Mouse (Mus musculus) left cerebral cortex, adult 8-10 months (tissue): ENCODE measurements at regions not wholly inside any gene's neighbourhood (a gene's known extent, or its start where the extent isn't known, plus 50 kb on each side); places are given as distances from the start of the nearest gene placed in this dataset.
A peak's percentile ranks its signal among the peaks of the same experiment; 100 is the strongest.
"Not testable (repeated sequence)": the region's sequence is repeated elsewhere in the genome, so short reads cannot be mapped to it uniquely, and the experiment has no call there.

Experiments
- DNase-seq, 2 experiments: peaks; one replicate each; pipeline ENCODE4 v3.0.0; 2022; ENCODE audit warnings: low spot score in 2 of 2

DNA sequence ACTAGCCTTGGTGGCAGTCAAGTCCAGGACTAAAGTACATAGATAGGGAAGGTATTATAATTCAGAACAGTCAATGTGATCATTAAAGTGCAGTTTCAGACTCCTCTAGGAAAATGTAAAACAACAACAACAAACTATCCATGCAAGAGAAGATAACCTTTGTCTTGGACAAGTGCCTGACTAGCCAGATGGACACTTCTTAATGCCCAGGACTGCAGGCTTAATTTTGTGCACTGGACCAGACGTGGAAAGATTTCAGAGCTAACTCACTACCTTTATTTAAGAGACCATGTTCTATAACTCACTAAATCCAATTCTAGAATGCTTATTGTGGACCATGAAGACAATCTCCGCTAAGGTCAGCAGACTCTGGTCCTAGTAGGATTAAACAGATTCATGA is 215.6 kb upstream of the Stxbp5 start:
- no peak for DNase-seq

GRCm38 (mm10) chr10:10113256-10113655 is 212.4 kb upstream of the Stxbp5 start:
- DNase-seq = no peak

GRCm38 (mm10) chr10:10111055-10111454 is 210.2 kb upstream of the Stxbp5 start:
- no peak for DNase-seq

DNA sequence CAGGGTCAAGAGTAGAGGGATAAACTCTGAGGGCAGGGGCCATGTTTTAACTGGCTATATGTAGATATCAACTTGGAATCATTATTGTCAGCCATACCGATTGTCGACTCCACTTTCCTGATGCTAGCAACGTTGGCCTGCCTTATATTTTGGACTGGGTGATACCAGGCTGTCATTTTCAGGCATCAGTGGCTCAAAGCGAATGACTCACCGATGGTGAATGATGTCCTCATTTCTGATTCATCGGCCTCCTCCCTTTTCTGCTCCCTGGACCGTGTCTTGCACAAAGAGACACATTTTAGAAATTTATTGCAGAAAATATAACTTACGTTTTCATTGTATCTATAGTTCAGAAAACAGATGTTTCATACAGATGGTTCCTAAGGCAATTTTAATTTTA is 209.0 kb upstream of the Stxbp5 start:
- no peak for DNase-seq

DNA sequence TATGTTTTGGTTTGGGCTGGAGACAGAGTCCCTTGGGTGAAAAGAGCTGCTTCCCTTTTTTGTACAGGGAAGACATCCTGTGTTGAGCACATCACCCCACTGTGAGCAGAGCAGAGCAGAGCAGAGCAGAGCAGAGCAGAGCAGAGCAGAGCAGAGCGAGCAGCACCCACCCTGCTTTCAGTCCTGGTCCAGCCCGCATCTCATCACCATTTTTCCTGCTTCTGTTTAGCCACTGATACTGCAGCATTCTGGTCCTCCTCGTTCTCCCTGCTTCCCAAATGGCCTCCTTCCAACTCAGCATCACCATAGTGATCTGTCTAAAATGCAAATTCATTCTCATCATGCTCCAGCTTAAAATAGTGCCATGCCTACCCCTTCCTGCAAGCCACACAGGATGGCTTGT is 206.2 kb upstream of the Stxbp5 start:
- peak; percentile 54 to 82 for DNase-seq

DNA sequence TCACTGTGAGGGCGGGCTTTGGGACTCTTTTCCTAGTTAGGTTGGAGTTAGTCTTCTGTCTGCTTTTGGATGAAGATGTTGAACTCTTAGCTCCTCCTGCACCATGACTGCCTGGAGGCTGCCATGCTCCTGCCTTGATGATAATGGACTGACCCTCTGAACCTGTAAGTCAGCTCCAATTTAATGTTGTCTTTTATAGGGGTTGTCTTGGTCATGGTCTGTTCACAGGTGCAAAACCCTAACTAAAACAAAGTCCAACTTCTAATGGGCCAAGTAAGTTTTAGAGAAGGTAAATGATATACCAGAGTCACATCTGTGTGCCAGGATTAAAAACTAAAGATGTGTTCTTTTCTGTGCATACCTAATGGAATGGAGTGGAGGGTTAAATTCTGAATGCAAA is 205.8 kb upstream of the Stxbp5 start:
- DNase-seq = no peak

DNA sequence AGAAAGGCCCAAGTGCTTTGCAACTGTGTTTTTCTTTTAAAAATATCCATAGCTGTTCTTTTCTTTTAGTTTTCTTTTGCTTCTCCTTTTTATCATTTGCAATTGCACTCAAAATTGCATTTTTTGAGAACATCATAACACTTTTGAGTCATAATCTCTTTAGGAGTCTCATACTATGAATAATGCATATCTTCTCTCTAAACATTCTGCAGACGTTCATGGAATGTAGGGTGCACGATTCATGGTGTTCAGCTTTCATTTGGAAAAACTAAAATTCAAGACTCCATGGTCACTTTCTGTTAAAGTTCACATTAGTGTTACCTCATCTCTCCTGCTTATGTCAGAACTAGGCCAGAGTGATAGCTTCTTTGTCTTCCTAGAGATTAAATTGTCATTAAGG is 200.8 kb upstream of the Stxbp5 start:
- no peak for DNase-seq

GRCm38 (mm10) chr10:10098521-10098920 is 197.6 kb upstream of the Stxbp5 start:
- DNase-seq = peak in 1 of 2 experiments; percentile 43

DNA sequence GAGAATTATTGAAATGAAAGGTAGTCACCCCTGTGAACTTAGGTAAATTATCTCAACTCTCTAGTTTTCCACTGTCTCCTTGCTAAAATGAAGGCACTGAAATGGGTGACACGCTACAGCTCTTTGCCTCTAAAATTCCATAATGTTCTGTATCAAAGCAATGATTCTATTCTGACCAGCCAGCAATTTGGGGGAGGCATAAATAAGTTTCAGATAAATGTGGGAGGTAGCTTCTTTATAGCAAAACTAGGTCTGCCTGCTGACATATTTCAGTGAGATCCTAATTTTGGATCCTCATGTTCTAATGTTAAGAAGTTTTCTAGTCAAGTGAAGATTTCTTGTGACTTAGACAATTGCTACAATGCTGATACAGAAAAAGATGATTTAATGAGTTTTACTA is 193.2 kb upstream of the Stxbp5 start:
- DNase-seq = no peak

DNA sequence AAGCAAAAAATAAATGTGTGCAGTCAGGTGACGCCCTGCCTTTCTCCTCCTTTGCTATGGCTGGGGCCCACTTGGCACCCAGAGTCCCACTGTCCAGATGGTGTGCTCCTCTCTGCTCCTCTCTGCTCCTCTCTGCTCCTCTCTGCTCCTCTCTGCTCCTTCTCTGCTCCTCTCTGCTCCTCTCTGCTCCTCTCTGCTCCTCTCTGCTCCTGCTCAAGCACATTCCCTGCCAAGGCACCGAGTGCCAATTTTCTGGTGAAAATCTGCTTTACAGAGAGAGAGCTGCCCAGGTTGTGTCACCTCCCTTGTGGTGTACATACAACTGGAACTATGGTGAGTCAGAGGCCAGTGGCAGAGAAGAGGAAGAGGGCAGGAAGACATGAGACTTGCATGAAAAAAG is 192.8 kb upstream of the Stxbp5 start:
- peak; percentile 23 to 47 for DNase-seq

DNA sequence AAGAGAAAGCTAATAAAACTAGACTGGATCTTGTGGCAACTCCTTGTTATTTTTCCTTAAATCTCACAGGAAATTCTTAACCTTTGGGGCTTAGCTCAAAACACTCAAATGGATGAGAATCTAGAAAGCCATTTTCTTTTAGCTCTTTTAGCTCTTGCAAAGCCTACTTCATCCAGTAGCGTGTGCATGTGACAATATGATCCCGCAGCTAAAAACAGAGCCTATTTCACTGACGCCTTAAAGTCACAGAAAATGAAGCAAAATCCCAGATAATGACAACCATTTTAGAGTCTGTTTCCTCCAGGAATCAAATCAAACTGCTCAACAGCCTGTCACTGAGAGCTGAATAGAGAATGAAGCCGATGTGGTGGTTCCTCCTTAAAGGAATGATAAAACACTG is 185.1 kb upstream of the Stxbp5 start:
- DNase-seq = no peak

GRCm38 (mm10) chr10:10070146-10070545 is 169.3 kb upstream of the Stxbp5 start:
- no peak for DNase-seq

GRCm38 (mm10) chr10:10069704-10070103 is 168.8 kb upstream of the Stxbp5 start:
- DNase-seq = not testable (repeated sequence)

GRCm38 (mm10) chr10:10046753-10047152 is 145.9 kb upstream of the Stxbp5 start:
- DNase-seq = no peak

DNA sequence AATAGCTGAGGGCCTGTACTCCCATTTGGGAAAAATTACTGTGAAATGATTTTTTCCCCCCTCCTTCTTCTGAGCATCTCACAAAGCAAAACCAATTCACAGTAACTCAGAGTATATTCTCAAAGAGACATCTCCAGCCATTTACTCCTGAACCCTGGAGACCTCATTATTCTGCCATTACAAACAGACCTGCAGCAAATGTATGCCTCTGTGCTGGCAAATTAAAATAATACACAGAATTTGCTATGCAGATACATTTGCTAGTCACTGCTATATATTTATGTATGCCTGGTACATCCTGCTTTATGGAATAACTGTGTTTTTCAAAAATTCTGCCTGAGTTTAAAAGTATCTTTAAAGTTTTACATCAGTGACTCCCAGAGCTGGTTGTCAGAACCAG is 145.4 kb upstream of the Stxbp5 start:
- DNase-seq = no peak

- no peak for DNase-seq
Observed at GRCm38 (mm10) chr10:10009244-10009643, 108.4 kb upstream of the Stxbp5 start.

- DNase-seq = no peak
Observed at GRCm38 (mm10) chr10:9998621-9999020, 97.7 kb upstream of the Stxbp5 start.

DNA sequence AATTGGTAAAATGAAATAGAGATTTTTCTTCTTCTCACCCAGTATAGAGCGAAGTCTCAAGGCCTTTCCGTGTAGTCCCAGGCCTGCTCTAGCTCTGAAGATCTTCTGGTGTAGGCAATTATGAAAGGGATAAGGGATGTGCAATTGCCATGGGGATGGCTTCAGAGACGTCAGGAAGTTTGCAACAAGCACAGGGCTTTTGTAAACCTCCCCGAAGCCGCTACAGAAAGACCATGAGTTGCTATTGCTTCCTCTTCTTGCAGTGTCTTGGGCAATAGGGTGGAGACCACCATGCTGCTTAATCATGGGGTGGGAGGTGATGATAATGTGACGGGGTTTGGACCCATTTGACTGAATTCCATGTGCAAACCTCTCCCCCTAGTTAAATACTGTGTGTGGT is 95.3 kb upstream of the Stxbp5 start:
- no peak for DNase-seq

DNA sequence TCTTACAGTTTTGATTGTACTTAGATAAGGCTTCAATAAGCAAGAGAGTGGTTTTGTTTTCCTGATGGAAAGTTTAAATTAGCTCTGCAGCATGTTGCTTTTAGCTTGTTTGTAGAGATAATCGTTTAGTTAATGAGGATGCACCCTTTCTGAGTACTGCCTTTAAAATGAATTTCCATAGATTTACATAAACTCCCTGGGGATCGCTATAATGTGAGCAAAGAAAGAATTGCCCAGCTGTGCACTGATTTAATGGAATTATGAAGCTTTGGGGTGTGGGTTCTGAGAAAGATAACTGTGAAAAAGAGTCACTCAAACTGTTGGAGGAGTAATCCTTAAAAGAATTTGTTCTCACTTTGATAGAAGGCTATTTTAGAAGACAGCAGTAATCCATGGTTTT is 91.9 kb upstream of the Stxbp5 start:
- no peak for DNase-seq

DNA sequence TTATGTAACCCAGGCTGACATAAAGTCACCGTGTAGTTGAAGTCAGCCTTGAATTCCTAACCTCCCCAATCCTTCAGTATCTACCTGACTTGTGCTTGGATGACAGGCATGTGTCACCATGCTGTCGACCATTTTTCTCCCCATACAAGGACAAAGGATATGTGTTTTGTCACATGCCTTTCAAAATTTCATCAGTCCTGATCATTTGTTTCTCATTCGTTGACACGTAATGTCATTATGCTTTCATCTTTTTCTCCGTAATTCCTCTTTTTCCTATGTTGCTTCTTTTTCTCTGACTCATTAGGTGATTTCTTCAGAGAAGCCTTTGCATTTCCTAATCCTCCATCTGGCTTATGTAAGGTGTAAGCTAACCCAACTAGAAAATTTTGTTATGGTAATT is 84.5 kb upstream of the Stxbp5 start:
- no peak for DNase-seq

DNA sequence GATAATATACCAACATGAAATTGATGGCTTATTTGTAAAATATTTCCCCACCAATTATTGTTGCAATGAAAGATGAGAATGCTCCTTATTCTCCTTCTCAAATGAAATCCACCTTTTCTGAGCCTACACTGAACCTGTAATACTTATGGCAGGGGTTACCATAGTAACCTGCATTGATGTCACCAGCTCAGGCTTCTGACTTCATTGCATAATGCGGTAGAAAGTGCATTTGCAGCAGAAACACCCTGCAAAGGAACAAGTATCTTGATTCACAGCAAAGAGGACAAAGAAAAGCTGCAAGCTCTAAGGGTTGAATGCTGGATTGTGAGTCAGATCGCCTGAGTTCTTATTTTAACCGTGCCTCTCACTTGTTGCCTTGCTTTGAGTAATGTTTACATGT is 75.5 kb upstream of the Stxbp5 start:
- DNase-seq = peak; percentile 13 to 21
